Mouse (Mus musculus): ENCODE data around the gene Mndal. TPM values are rescaled to one million over a fixed set of nuclear protein-coding genes. Genes with fewer than 3 reads are reported as not detected.

Mndal gene
- total RNA-seq, 2 experiments from 2014 or later, result 14.9 to 16.9 TPM

Other genes with a start within 250 kb of the Mndal start
- 1 to 10 TPM; 2.6 to 3.0 TPM for gene Ifi207, start 200.7 kb downstream of the Mndal start, total RNA-seq (2021)
- 1 to 10 TPM; 2.0 to 2.5 TPM for gene Ifi204, start 175.5 kb downstream of the Mndal start, total RNA-seq (2021)
- 1 to 10 TPM in 1 of 2 experiments, under 1 TPM in 1; 0.86 to 1.6 TPM for gene Ifi211, start 29.4 kb downstream of the Mndal start, total RNA-seq (2021)
- gene Ifi203, start 181 bp upstream of the Mndal start, total RNA-seq (2021), result 10 to 100 TPM; 12.4 to 15.4 TPM
- not detected for gene Ifi202b, start 40.3 kb upstream of the Mndal start, total RNA-seq (2021)
- 1 to 10 TPM; 1.6 to 1.9 TPM for gene Ifi205, start 89.3 kb upstream of the Mndal start, total RNA-seq (2021)
- not detected for gene Olfr433, start 98.2 kb upstream of the Mndal start, total RNA-seq (2021)
- gene Olfr432, start 106.7 kb upstream of the Mndal start, total RNA-seq (2021), result not detected
- gene Olfr430, start 124.1 kb upstream of the Mndal start, total RNA-seq (2021), result not detected
- not detected for gene Olfr429, start 141.8 kb upstream of the Mndal start, total RNA-seq (2021)
- not detected for gene Olfr427, start 154.4 kb upstream of the Mndal start, total RNA-seq (2021)
- not detected for gene Olfr231, start 178.7 kb upstream of the Mndal start, total RNA-seq (2021)
- not detected for gene Olfr424, start 189.0 kb upstream of the Mndal start, total RNA-seq (2021)
- not detected for gene Olfr420, start 213.1 kb upstream of the Mndal start, total RNA-seq (2021)
- gene Spta1, start 230.3 kb upstream of the Mndal start, total RNA-seq (2021), result 10 to 100 TPM; 14.0 to 15.5 TPM